In genomic region chr7:72078896-72079295, GRCm38 (mm10) we compare ENCODE assay signal across 19 mouse cellular contexts.
"Had no signal": no experiment of that assay in that cellular context is flagged by ENCODE, and none has a peak within 500 bp of the region (broad histone marks: within the 10 kb centered on the region; RNA-seq: fewer than 3 reads in every experiment).

No protein-coding gene starts in this region.

- ATAC-seq: liver, postnatal 0 days; lung, postnatal 0 days; midbrain, embryonic 13.5 days; midbrain, embryonic 15.5 days had no signal

- H3K9me3 ChIP-seq: liver, embryonic 13.5 days; liver, embryonic 15.5 days; lung, embryonic 15.5 days; megakaryocyte, embryonic 14.5 days; midbrain, embryonic 13.5 days; midbrain, embryonic 15.5 days; neural tube, embryonic 12.5 days had no signal

- H3K4me2 ChIP-seq: liver, embryonic 13.5 days; liver, embryonic 15.5 days; lung, embryonic 15.5 days; midbrain, embryonic 11.5 days; midbrain, embryonic 13.5 days; midbrain, embryonic 15.5 days; neural tube, embryonic 12.5 days had no signal

- H3K9ac ChIP-seq: liver, embryonic 13.5 days; liver, embryonic 15.5 days; liver, postnatal 0 days; lung, embryonic 15.5 days; midbrain, embryonic 13.5 days; midbrain, embryonic 15.5 days; neural tube, embryonic 12.5 days had no signal

- H3K27ac ChIP-seq: liver, embryonic 13.5 days; liver, embryonic 15.5 days; lung, embryonic 15.5 days; macrophage; midbrain, embryonic 13.5 days; midbrain, embryonic 15.5 days; neural tube, embryonic 12.5 days had no signal

- H3K27me3 ChIP-seq: liver, embryonic 13.5 days; liver, embryonic 15.5 days; lung, embryonic 15.5 days; megakaryocyte, embryonic 14.5 days; midbrain, embryonic 13.5 days; midbrain, embryonic 15.5 days; neural tube, embryonic 12.5 days had no signal

- H3K4me1 ChIP-seq: liver, embryonic 13.5 days; liver, embryonic 15.5 days; lung, embryonic 15.5 days; megakaryocyte, embryonic 14.5 days; midbrain, embryonic 13.5 days; midbrain, embryonic 15.5 days; neural tube, embryonic 12.5 days had no signal

- DNase-seq: liver, embryonic 13.5 days; liver, postnatal 0 days; lung, postnatal 14 days; lung, postnatal 36 days; right cerebral cortex, postnatal 25 days; right cerebral cortex, postnatal 4 days; spleen, adult 18-20 months; thymus, adult 18-20 months; thymus, postnatal 14 days; thymus, postnatal 36 days had no signal

- H3K4me3 ChIP-seq: liver, embryonic 13.5 days; liver, embryonic 15.5 days; lung, embryonic 15.5 days; megakaryocyte, embryonic 14.5 days; midbrain, embryonic 13.5 days; midbrain, embryonic 15.5 days; neural tube, embryonic 12.5 days had no signal

- H3K36me3 ChIP-seq: liver, embryonic 13.5 days; liver, embryonic 15.5 days; lung, embryonic 15.5 days; midbrain, embryonic 13.5 days; midbrain, embryonic 15.5 days; neural tube, embryonic 12.5 days had no signal
